Mouse (Mus musculus) testis, postnatal 14 days (tissue): Measurements from ENCODE around the gene Ubxn2a.
"Not testable (repeated sequence)": the region's sequence is repeated elsewhere in the genome, so short reads cannot be mapped to it uniquely, and the experiment has no call there.

Experiments used
- DNase-seq: peaks from one replicate; pipeline ENCODE4 v3.0.0; 2021; ENCODE audit warnings: low spot score

Ubxn2a gene

DNA sequence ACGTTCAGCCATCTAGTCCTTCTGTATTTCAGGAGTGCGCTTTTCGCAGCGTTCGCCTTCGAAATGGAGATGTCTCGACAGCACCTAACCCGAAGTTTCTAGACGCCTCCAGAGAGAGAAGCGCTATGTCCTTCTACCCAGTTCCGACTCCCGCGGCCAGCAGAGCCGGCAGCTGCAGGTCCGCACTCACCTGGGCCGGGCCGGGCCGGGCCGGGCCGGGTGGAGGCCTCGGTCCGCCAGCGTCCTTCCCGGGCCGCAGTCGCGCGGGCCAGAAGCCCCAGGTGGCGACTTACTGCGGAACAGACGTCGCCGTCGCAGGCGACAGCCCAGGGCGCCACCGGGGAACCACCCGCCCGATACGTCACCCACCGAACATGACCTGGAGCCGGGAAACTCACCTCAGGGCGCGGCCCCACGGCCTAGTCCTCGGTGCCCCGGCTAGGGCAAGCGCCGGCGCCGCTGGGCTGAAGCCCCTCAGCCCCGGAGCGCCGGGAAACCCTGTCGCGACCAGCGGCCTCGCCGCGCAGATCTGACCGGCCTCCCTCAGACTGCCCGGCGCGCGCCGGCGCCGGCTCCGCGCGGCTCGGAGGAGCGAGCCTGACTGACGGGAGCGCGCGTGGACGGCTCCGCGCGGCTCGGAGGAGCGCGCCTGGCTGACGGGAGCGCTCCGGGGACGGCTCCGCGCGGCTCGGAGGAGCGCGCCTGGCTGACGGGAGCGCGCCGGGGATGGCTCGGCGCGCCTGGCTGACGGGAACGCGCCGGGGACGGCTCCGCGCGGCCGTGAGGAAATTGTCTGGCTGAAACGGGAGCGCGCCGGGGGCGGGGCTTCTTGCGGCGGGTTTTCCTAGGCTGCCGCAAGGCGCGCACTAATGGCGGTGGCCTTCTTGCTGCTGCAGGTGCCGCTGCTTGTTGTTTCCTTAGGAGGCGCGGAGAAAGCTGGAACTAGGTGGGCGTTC, at the start of gene Ubxn2a:
Gene Ubxn2a (minus strand): TSS at position 755 of the 956 bp plus-strand sequence.
- DNase-seq = peak; percentile 90

- DNase-seq = no peak
Observed at GRCm38 (mm10) chr12:4953156-4953555, 45.7 kb upstream of the Ubxn2a start.

GRCm38 (mm10) chr12:4952272-4952671, 44.8 kb upstream of the Ubxn2a start:
- DNase-seq = no peak

- no peak for DNase-seq
Observed at GRCm38 (mm10) chr12:4930820-4931548, 23.5 kb upstream of the Ubxn2a start.

DNA sequence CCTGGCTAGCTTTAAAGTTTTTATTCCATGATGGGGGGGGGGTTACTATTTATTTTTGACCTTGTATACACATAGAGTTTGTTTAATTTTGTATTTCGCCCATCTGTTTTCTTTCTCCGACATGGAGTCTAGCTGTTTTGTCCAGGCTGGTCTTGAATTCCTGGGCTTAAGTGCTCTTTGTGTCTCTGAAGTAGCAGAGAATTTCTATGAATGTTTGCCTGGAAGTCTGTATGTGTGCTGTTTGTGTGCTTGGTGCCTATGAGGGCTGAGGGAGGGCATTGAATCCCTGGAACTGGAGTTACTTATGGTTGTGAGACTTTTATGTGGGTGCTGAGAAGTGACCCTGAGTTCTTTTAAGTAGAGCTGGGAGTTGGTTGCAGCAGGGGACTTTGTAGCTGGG, 20.7 kb upstream of the Ubxn2a start:
- no peak for DNase-seq

DNA sequence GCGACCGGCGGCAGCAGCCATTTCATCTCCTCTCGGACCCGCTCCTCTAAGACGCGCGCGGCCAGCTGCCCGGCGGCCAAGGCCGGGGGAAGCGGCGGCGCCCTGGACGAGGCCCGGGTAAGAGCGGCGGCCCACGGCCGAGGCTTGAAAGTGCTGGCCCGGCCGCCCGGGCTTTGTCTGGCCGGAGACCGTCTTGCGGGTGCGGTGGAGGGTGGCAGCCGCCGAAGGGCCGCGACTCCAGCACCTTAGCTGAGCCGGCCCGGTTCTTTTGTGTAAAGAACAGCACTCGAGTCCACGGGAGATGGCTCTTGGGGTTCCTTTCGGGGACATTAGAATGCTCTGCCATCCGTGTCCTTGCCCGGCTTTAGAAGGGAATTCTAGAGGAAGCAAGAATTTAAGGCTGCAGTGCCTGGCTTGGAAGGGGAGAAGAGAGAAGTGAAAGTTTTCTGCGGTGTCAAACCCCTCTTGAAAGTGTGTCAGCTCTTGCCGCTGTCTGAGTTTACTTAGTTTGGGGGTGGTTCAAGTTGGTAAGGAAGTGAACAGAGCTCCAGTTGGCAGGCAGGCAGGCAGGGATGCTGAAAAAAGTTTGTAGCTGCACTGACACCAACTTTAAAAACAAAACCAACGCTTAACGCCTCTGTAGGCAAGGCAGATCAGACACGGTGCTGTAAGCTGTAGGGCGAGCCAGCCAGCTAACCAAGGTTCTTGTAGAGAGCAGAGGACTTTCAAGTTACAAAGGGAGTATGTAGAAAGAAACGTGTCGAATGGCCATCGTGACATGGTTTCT, 10.5 kb upstream of the Ubxn2a start:
- DNase-seq = peak; percentile 26

GRCm38 (mm10) chr12:4916994-4917804, 9.7 kb upstream of the Ubxn2a start, which contains the start of gene Atad2b:
Atad2b (plus strand) TSS chr12:4917353.
- peak; percentile 95 for DNase-seq

DNA sequence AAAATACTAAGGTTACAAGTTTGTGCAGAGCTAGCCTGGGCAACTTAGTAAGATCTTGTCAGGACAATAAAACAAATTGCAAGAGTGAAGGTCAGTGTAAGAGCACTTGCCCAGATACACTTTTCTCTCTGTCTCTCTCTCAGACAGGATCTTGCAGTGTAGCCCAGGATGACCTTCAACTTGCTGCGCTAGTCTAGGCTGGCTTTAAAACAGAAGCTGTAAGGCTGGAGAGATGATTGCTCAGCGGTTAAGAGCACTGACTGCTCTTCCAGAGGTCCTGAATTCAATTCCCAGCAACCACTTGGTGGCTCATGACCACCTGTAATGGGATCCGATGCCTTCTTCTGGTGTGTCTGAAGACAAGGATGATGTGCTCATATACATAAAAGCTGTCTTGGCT, 7.4 kb upstream of the Ubxn2a start:
- DNase-seq = no peak

GRCm38 (mm10) chr12:4914441-4914840, 6.9 kb upstream of the Ubxn2a start:
- no peak for DNase-seq

DNA sequence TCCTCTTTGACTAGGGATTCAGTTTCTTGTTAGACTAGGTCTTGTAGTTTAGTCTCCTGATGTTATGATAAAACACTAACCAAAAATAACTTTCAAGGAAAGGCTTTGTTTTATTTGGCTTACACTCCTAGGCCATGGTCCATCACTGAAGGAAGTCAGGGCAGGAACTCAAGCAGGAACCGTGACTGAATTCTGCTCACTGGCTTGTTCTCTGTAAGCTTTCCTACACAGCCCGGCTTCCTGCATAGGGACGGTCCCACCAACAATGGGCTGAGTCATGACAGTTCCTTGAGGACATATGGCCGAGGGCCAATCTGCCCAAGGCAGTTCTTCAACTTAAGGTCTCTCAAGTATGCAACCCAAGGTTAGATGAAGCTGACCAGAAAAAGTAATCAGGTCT, 4.2 kb upstream of the Ubxn2a start:
- no peak for DNase-seq

DNA sequence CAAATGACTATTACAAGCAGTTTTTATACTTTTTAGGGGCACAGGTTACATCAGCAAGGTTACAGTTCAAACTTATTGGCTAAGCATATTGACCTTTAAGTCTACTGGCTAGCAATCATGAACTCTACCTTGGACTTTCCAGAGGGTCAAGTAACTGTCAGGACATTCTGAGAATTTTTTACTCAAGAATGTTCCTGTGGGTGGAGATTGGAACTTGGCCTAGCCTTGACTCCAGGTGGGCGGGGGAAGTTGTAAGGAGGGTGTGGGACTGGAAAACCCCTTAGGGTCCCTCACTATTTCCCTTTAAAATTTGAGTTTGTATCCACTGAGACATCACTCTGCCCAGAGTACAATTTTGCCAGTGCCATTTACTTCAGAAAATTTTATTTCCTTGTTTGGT, 3.0 kb upstream of the Ubxn2a start:
- DNase-seq = not testable (repeated sequence)

- DNase-seq = no peak
Observed at GRCm38 (mm10) chr12:4908391-4908790, 886 bp upstream of the Ubxn2a start.

DNA sequence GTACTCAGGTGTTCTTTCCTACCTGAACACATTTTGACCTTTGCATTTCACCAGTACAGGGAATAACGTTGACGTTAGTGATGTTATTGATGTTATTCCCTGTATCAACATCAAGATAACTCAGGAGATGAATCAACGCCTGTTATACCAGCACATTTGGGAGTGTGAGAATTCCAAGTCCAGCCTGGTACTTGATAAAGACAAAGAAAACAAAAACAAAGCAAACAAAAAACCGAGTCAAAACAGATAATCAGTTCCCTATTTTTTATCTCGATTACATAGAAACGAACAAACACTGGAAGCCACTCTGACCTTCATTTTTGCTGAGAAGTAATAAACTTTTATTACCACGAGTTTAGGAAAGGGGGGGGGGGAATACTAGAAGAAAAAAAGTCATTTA, 1.0 kb downstream of the Ubxn2a start:
- no peak for DNase-seq

GRCm38 (mm10) chr12:4905946-4906345, 1.6 kb downstream of the Ubxn2a start:
- DNase-seq = no peak

- no peak for DNase-seq
Observed at GRCm38 (mm10) chr12:4898024-4898423, 9.5 kb downstream of the Ubxn2a start.

DNA sequence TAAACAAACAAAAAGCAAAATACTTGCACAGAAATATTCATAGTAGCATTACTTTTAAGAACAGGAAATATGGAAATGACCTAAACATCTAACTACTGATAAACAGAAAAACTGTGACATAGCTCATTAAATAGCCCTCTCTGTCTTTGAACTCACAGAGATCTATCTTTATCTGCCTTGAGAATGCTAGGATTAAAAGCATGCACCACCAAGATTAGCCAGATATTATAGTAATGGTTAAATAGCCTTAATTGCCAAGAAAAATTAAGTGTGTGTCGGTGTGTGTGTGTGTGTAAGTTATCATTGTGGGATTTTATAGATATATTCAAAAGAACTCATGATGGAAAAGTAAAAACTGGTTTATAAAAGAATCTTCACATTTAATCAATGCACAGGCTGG, 17.6 kb downstream of the Ubxn2a start:
- no peak for DNase-seq

DNA sequence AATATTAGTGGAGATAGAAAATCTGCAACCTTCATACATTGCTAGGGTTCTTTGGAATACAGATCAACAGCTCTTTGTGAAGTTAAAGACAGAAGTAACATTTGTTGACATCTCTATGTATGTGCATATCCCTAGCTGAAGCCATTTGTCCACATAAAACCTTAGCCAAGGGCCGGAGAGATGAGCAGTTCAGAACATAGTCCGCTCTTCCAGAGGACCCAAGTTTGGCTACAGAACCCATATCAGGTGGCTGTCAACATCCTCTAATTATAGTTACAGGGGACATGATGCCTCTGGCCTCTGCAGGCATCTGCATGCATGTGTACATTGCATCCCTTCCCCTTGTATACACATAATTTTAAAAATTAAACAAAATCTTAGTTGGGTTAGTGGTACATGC, 18.3 kb downstream of the Ubxn2a start:
- DNase-seq = no peak

GRCm38 (mm10) chr12:4888739-4889138, 18.8 kb downstream of the Ubxn2a start:
- DNase-seq = no peak

DNA sequence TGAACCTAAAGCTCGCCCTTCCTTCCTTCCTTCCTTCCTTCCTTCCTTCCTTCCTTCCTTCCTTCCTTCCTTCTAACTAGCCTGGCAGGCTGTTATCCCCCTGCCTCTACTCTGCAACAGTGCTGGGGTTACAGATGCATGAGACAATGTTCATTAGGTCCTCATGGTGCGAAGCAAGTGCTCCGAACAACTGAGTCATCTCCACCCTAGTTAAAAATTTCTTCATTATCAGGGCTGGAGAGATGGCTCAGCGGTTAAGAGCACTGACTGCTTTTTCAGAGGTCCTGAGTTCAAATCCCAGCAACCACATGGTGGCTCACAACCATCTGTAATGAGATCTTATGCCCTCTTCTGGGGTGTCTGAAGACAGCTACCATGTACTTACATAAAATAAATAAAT, 20.9 kb downstream of the Ubxn2a start:
- not testable (repeated sequence) for DNase-seq

- DNase-seq = no peak
Observed at GRCm38 (mm10) chr12:4885062-4885461, 22.4 kb downstream of the Ubxn2a start.

DNA sequence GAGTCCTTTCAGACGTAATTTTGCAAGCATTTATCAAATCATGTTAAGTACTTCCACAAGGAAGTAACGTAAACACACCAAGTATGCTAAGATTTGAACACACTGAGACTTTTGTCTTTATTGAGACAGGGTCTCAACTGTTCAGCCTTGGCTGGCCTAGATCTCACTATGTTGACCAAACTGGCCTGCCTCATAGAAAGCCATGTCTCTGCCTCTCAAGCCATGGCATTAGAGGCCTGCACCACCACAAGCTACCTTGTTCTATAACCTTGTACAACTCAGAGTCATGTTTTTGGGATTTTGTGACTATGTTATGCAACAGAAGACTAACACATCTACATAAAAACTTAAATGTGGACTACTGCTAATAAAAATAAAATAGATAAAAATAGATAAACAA, 25.4 kb downstream of the Ubxn2a start:
- no peak for DNase-seq
